Mouse (Mus musculus) liver, adult 2 months (tissue): ENCODE measurements at regions not wholly inside any gene's neighbourhood (a gene's known extent, or its start where the extent isn't known, plus 50 kb on each side); places are given as distances from the start of the nearest gene placed in this dataset.

Experiments
- DNase-seq: peaks from one replicate; pipeline ENCODE4 v3.0.0-alpha.2; 2011; ENCODE audit warnings: low read depth, low spot score; ENCODE audit errors: extremely low read depth
- H3K27ac ChIP-seq: fragments of 200-500 bp; replicated peaks from 2 replicates; pipeline ENCODE4 v1.5.1; 2012; ENCODE audit warnings: low read depth, mild to moderate bottlenecking, control low read depth, inconsistent platforms, low read length; ENCODE audit not compliant: insufficient read depth
- H3K27me3 ChIP-seq: fragments of 200-500 bp; 2 replicates; pipeline ENCODE4 v1.6.1; 2012; ENCODE audit warnings: mild to moderate bottlenecking, moderate library complexity, low read length, inconsistent platforms; ENCODE audit not compliant: control insufficient read depth, insufficient read depth
- H3K36me3 ChIP-seq: fragments of 200-500 bp; 2 replicates; pipeline ENCODE4 v1.6.1; 2012; ENCODE audit warnings: low read length, inconsistent platforms; ENCODE audit not compliant: control insufficient read depth, insufficient read depth
- H3K4me1 ChIP-seq: fragments of 200-500 bp; 2 replicates; pipeline ENCODE4 v1.6.1; 2011; ENCODE audit warnings: low read length; ENCODE audit not compliant: control insufficient read depth, insufficient read depth
- H3K4me3 ChIP-seq: fragments of 200-500 bp; 2 replicates; pipeline ENCODE4 v1.5.1; 2011; ENCODE audit warnings: low read depth, mild to moderate bottlenecking, control low read depth, low read length, moderate library complexity; ENCODE audit not compliant: insufficient read depth
- H3K79me2 ChIP-seq: fragments of 200-500 bp; 2 replicates; pipeline ENCODE4 v1.6.1; 2012; ENCODE audit warnings: inconsistent platforms, mild to moderate bottlenecking, low read length, moderate library complexity; ENCODE audit not compliant: control insufficient read depth, insufficient read depth
- H3K9ac ChIP-seq: fragments of 200-500 bp; 2 replicates; pipeline ENCODE4 v1.6.1; 2012; ENCODE audit warnings: low read depth, mild to moderate bottlenecking, control low read depth, inconsistent platforms, low read length
- CTCF ChIP-seq: fragments of 200-500 bp; IDR thresholded peaks from 2 replicates; pipeline ENCODE4 v1.5.1; 2011; ENCODE audit warnings: low read depth, low read length, control low read depth
- POLR2A ChIP-seq: fragments of 200-500 bp; IDR thresholded peaks from 2 replicates; pipeline ENCODE4 v1.6.1; 2011; ENCODE audit warnings: low read length, control low read depth; ENCODE audit not compliant: insufficient read depth; ENCODE audit errors: extremely low read depth
- WGBS: fragments of 180-500 bp; shearing (Covaris S2); methylation state at CpG from one replicate; pipeline ENCODE4 v1.1.7; 2018; 5-methylcytosine and 5-hydroxymethylcytosine counted together

- no peak overlapping the region for H3K4me3 ChIP-seq
- WGBS, result 91% methylated on average over 2 of the region's 2 CpGs
- no peak for DNase-seq
Observed at GRCm38 (mm10) chr13:26020491-26020890, 749.5 kb downstream of the Hdgfl1 start.

GRCm38 (mm10) chr13:26009131-26009530 lies 738.8 kb upstream of the Nrsn1 start:
- H3K79me2 ChIP-seq, result no peaks in the 10 kb centered on the region
- no peaks in the 10 kb centered on the region for H3K4me1 ChIP-seq
- no peak overlapping the region for H3K27ac ChIP-seq
- H3K9ac ChIP-seq, result no peak overlapping the region
- H3K4me3 ChIP-seq, result no peak overlapping the region
- DNase-seq, result no peak
- 94% methylated on average over 1 of the region's 1 CpGs for WGBS
- no peaks in the 10 kb centered on the region for H3K36me3 ChIP-seq
- TF ChIP-seq POLR2A (no peak), CTCF (no peak)
- H3K27me3 ChIP-seq, result no peaks in the 10 kb centered on the region

More at GRCm38 (mm10) chr13:26020491-26020890, 749.5 kb downstream of the Hdgfl1 start:
- no peak for TF ChIP-seq CTCF
- TF ChIP-seq POLR2A, result no peak
- H3K4me1 ChIP-seq, result no peaks in the 10 kb centered on the region
- no peaks in the 10 kb centered on the region for H3K36me3 ChIP-seq
- H3K27ac ChIP-seq, result no peak overlapping the region
- H3K27me3 ChIP-seq, result no peaks in the 10 kb centered on the region
- no peaks in the 10 kb centered on the region for H3K79me2 ChIP-seq
- no peak overlapping the region for H3K9ac ChIP-seq

GRCm38 (mm10) chr13:26004768-26005560 lies 734.7 kb upstream of the Nrsn1 start:
- TF ChIP-seq CTCF (no peak), POLR2A (no peak)
- Histone ChIP-seq H3K36me3 (no peaks in the 10 kb centered on the region), H3K4me1 (no peaks in the 10 kb centered on the region), H3K4me3 (no peak overlapping the region), H3K79me2 (no peaks in the 10 kb centered on the region), H3K27me3 (no peaks in the 10 kb centered on the region), H3K27ac (no peak overlapping the region), H3K9ac (no peak overlapping the region)
- DNase-seq, result no peak
- whole genome bisulfite sequencing, result 79% methylated on average over 7 of the region's 7 CpGs

GRCm38 (mm10) chr13:25993526-25993925 lies 723.2 kb upstream of the Nrsn1 start:
- H3K4me1 ChIP-seq, result no peaks in the 10 kb centered on the region
- no peak overlapping the region for H3K9ac ChIP-seq
- no peak overlapping the region for H3K27ac ChIP-seq
- H3K27me3 ChIP-seq, result no peaks in the 10 kb centered on the region
- H3K79me2 ChIP-seq, result no peaks in the 10 kb centered on the region
- H3K4me3 ChIP-seq, result no peak overlapping the region
- TF ChIP-seq CTCF, result no peak
- no peak for TF ChIP-seq POLR2A
- whole genome bisulfite sequencing, result 34% methylated on average over 1 of the region's 1 CpGs
- H3K36me3 ChIP-seq, result no peaks in the 10 kb centered on the region
- DNase-seq, result no peak

- DNase-seq, result no peak
- Histone ChIP-seq H3K36me3 (no peaks in the 10 kb centered on the region), H3K9ac (no peak overlapping the region), H3K27ac (no peak overlapping the region), H3K79me2 (no peaks in the 10 kb centered on the region), H3K27me3 (no peaks in the 10 kb centered on the region), H3K4me1 (no peaks in the 10 kb centered on the region), H3K4me3 (no peak overlapping the region)
- TF ChIP-seq CTCF, result no peak
- no peak for TF ChIP-seq POLR2A
- 89% methylated on average over 5 of the region's 5 CpGs for WGBS
Observed at GRCm38 (mm10) chr13:25989067-25989756, 718.9 kb upstream of the Nrsn1 start.

GRCm38 (mm10) chr13:25984535-25984934 lies 714.2 kb upstream of the Nrsn1 start:
- H3K79me2 ChIP-seq, result no peaks in the 10 kb centered on the region
- DNase-seq, result no peak

More at GRCm38 (mm10) chr13:25984535-25984934, 714.2 kb upstream of the Nrsn1 start:
- no peak overlapping the region for H3K4me3 ChIP-seq
- no peaks in the 10 kb centered on the region for H3K4me1 ChIP-seq
- H3K27me3 ChIP-seq, result no peaks in the 10 kb centered on the region
- TF ChIP-seq POLR2A (no peak), CTCF (no peak)
- 81% methylated on average over 1 of the region's 1 CpGs for WGBS
- H3K36me3 ChIP-seq, result no peaks in the 10 kb centered on the region
- no peak overlapping the region for H3K9ac ChIP-seq
- H3K27ac ChIP-seq, result no peak overlapping the region
